Mouse (Mus musculus) heart, postnatal 0 days (tissue): ENCODE measurements around the gene Thop1. TPM values are rescaled to one million over a fixed set of nuclear protein-coding genes. Genes with fewer than 3 reads are reported as not detected.

ENCODE experiments used
- ATAC-seq: fragments of 200-750 bp; cut with Nextera tagmentation; 2 replicates; pipeline ENCODE4 v1.8.0; 2017; ENCODE audit warnings: low read depth, moderate number of reproducible peaks, moderate library complexity; ENCODE audit not compliant: insufficient read depth
- DNase-seq: peaks from one replicate; pipeline ENCODE4 v3.0.0-alpha.2; 2016; ENCODE audit warnings: low spot score
- H3K27ac ChIP-seq: fragments of 300-500 bp; sonication (generic); 2 replicates; pipeline ENCODE4 v1.5.1; 2014; ENCODE audit warnings: low read depth, mild to moderate bottlenecking
- H3K27me3 ChIP-seq: fragments of 300-500 bp; sonication (generic); 2 replicates; pipeline ENCODE4 v1.6.1; 2014; ENCODE audit warnings: low read length, mixed read lengths; ENCODE audit not compliant: control insufficient read depth, insufficient read depth
- H3K36me3 ChIP-seq: fragments of 300-500 bp; sonication (generic); replicated peaks from 2 replicates; pipeline ENCODE4 v1.6.1; 2014; ENCODE audit warnings: low read length, mixed read lengths; ENCODE audit not compliant: control insufficient read depth, insufficient read depth
- H3K4me1 ChIP-seq: fragments of 300-500 bp; sonication (generic); 2 replicates; pipeline ENCODE4 v1.6.1; 2014; ENCODE audit warnings: antibody characterized with exemption; ENCODE audit not compliant: control insufficient read depth, insufficient read depth
- H3K4me2 ChIP-seq: fragments of 300-500 bp; sonication (generic); 2 replicates; pipeline ENCODE4 v1.6.1; 2014; ENCODE audit warnings: low read depth, mild to moderate bottlenecking, low read length, moderate library complexity
- H3K4me3 ChIP-seq: fragments of 300-500 bp; sonication (generic); 2 replicates; pipeline ENCODE4 v1.5.1; 2014; ENCODE audit warnings: low read depth, low read length
- H3K9ac ChIP-seq: fragments of 300-500 bp; sonication (generic); replicated peaks from 2 replicates; pipeline ENCODE4 v1.6.1; 2014; ENCODE audit warnings: low read depth, low read length, mixed read lengths
- H3K9me3 ChIP-seq: fragments of 300-500 bp; sonication (generic); replicated peaks from 2 replicates; pipeline ENCODE4 v1.6.1; 2016; ENCODE audit warnings: low read length; ENCODE audit not compliant: control insufficient read depth
- CTCF ChIP-seq: IDR thresholded peaks from 2 replicates; pipeline ENCODE4 v1.5.1; 2016; ENCODE audit warnings: antibody characterized with exemption, control low read depth, low read depth
- EP300 ChIP-seq: IDR thresholded peaks from 2 replicates; pipeline ENCODE4 v1.6.1; 2016; ENCODE audit warnings: antibody characterized with exemption, low read depth
- WGBS: fragments of 180-500 bp; shearing (Covaris S2); extraction: QIAGEN DNeasy Blood & Tissue Kit; methylation state at CpG from one replicate; pipeline ENCODE4 v1.1.7; 2014; 5-methylcytosine and 5-hydroxymethylcytosine counted together
- polyA plus RNA-seq: library from polyadenylated mRNA; unstranded; fragments of >200 nt; fragmentation: Nextera tagmentation; extraction: Ambion mirVana; gene quantifications from 2 replicates; pipeline ENCODE4 v1.2.1, GENCODE M21; 2015
- total RNA-seq: library from RNA; depleted of rRNA; stranded (reverse); fragments of >200 nt; gene quantifications from 2 replicates; pipeline ENCODE4 v1.2.3, GENCODE M21; 2014; ENCODE audit warnings: low replicate concordance

Gene Thop1
- total and polyA plus RNA-seq, 2 experiments from 2014 or later, result 15.1 to 31.2 TPM

GRCm38 (mm10) chr10:81072290-81072689 lies 2.5 kb downstream of the Thop1 start:
- Histone ChIP-seq H3K4me2 (no peak overlapping the region), H3K36me3 (peaks cover 6% of the 10 kb centered on the region; the same call in 1 of the 2 replicates), H3K9me3 (no peaks in the 10 kb centered on the region), H3K9ac (no peak overlapping the region), H3K27me3 (no peaks in the 10 kb centered on the region), H3K27ac (no peak overlapping the region), H3K4me1 (no peaks in the 10 kb centered on the region), H3K4me3 (no peak overlapping the region)
- TF ChIP-seq CTCF (no peak), EP300 (no peak)
- DNase-seq (no peak), ATAC-seq (no peak)
- WGBS, result 89% methylated on average over 8 of the region's 8 CpGs

- no peaks in the 10 kb centered on the region for H3K9me3 ChIP-seq
- TF ChIP-seq CTCF, result peak; percentile 43
- no peak for TF ChIP-seq EP300
- H3K4me3 ChIP-seq, result no peak overlapping the region
- H3K27ac ChIP-seq, result no peak overlapping the region
- DNase-seq, result no peak
- H3K4me1 ChIP-seq, result no peaks in the 10 kb centered on the region
- no peak overlapping the region for H3K4me2 ChIP-seq
- H3K36me3 ChIP-seq, result peaks cover 13% of the 10 kb centered on the region; the same call in 1 of the 2 replicates
- 66% methylated on average over 7 of the region's 7 CpGs for WGBS
- no peaks in the 10 kb centered on the region for H3K27me3 ChIP-seq
- H3K9ac ChIP-seq, result no peak overlapping the region
- ATAC-seq, result no peak
These were observed 3.6 kb downstream of the Thop1 start for GRCm38 (mm10) chr10:81073464-81073863.

GRCm38 (mm10) chr10:81075734-81076133 lies 5.9 kb downstream of the Thop1 start:
- no peak for ATAC-seq
- no peak for DNase-seq
- no peaks in the 10 kb centered on the region for H3K9me3 ChIP-seq
- H3K9ac ChIP-seq, result no peak overlapping the region
- no peak overlapping the region for H3K27ac ChIP-seq
- TF ChIP-seq EP300 (no peak), CTCF (no peak)
- H3K4me1 ChIP-seq, result no peaks in the 10 kb centered on the region
- H3K4me3 ChIP-seq, result no peak overlapping the region
- H3K27me3 ChIP-seq, result no peaks in the 10 kb centered on the region
- 76% methylated on average over 8 of the region's 8 CpGs for whole genome bisulfite sequencing
- peaks cover 30% of the 10 kb centered on the region for H3K36me3 ChIP-seq
- H3K4me2 ChIP-seq, result no peak overlapping the region

- TF ChIP-seq EP300 (no peak), CTCF (no peak)
- ATAC-seq, result no peak
These were observed 6.5 kb downstream of the Thop1 start for GRCm38 (mm10) chr10:81076356-81076755.

GRCm38 (mm10) chr10:81077916-81078315 lies 8.1 kb downstream of the Thop1 start:
- Histone ChIP-seq H3K9me3 (no peaks in the 10 kb centered on the region), H3K36me3 (peaks cover 48% of the 10 kb centered on the region), H3K27me3 (no peaks in the 10 kb centered on the region), H3K4me3 (no peak overlapping the region), H3K9ac (no peak overlapping the region), H3K4me2 (no peak overlapping the region), H3K27ac (no peak overlapping the region), H3K4me1 (no peaks in the 10 kb centered on the region)
- no peak for ATAC-seq
- no peak for TF ChIP-seq EP300
- no peak for TF ChIP-seq CTCF
- DNase-seq, result no peak
- 89% methylated on average over 11 of the region's 11 CpGs for WGBS

More at GRCm38 (mm10) chr10:81076356-81076755, 6.5 kb downstream of the Thop1 start:
- H3K36me3 ChIP-seq, result peaks cover 37% of the 10 kb centered on the region
- no peaks in the 10 kb centered on the region for H3K4me1 ChIP-seq
- H3K27ac ChIP-seq, result no peak overlapping the region
- no peaks in the 10 kb centered on the region for H3K9me3 ChIP-seq
- no peak overlapping the region for H3K4me3 ChIP-seq
- no peak overlapping the region for H3K4me2 ChIP-seq
- 88% methylated on average over 1 of the region's 1 CpGs for WGBS
- H3K9ac ChIP-seq, result no peak overlapping the region
- H3K27me3 ChIP-seq, result no peaks in the 10 kb centered on the region
- no peak for DNase-seq

- Histone ChIP-seq H3K4me2 (no peak overlapping the region), H3K9me3 (no peaks in the 10 kb centered on the region), H3K4me3 (no peak overlapping the region), H3K27ac (no peak overlapping the region), H3K27me3 (no peaks in the 10 kb centered on the region), H3K36me3 (peaks cover 44% of the 10 kb centered on the region), H3K4me1 (no peaks in the 10 kb centered on the region), H3K9ac (no peak overlapping the region)
- no peak for TF ChIP-seq EP300
- TF ChIP-seq CTCF, result no peak
- ATAC-seq (no peak), DNase-seq (no peak)
- 90% methylated on average over 31 of the region's 31 CpGs for WGBS
These were observed 10.3 kb downstream of the Thop1 start for GRCm38 (mm10) chr10:81080008-81080655.
